Mouse (Mus musculus) ES-CJ7 (cell line): Measurements from ENCODE around the gene Ttll3.

Source experiments
- DNase-seq: peaks from one replicate; pipeline ENCODE4 v3.0.0; 2011; ENCODE audit warnings: low read depth, low spot score

Gene Ttll3

GRCm38 (mm10) chr6:113419199-113419587 is 30.1 kb downstream of the Ttll3 start, which contains the start of gene Rpusd3:
Rpusd3 (minus strand) TSS chr6:113419340.
- peak; percentile 100 for DNase-seq

- no peak for DNase-seq
Observed at GRCm38 (mm10) chr6:113423000-113423399, 33.9 kb downstream of the Ttll3 start.

GRCm38 (mm10) chr6:113424187-113424586 is 35.1 kb downstream of the Ttll3 start:
- no peak for DNase-seq

- DNase-seq = no peak
Observed at GRCm38 (mm10) chr6:113426696-113427095, 37.6 kb downstream of the Ttll3 start.

- DNase-seq = peak; percentile 93
Observed at GRCm38 (mm10) chr6:113427397-113427796, 38.3 kb downstream of the Ttll3 start.

GRCm38 (mm10) chr6:113428006-113428405 is 38.9 kb downstream of the Ttll3 start:
- DNase-seq = no peak

GRCm38 (mm10) chr6:113429965-113430364 is 40.9 kb downstream of the Ttll3 start:
- DNase-seq = no peak

GRCm38 (mm10) chr6:113430846-113431245 is 41.8 kb downstream of the Ttll3 start:
- DNase-seq = no peak

- DNase-seq = no peak
Observed at GRCm38 (mm10) chr6:113431801-113432200, 42.7 kb downstream of the Ttll3 start.

GRCm38 (mm10) chr6:113433661-113434060 is 44.6 kb downstream of the Ttll3 start:
- no peak for DNase-seq

- DNase-seq = no peak
Observed at GRCm38 (mm10) chr6:113434691-113435090, 45.6 kb downstream of the Ttll3 start.

GRCm38 (mm10) chr6:113435664-113436205 is 46.7 kb downstream of the Ttll3 start, which contains the start of gene Cidec:
Cidec (minus strand) TSS chr6:113435760.
- no peak for DNase-seq

- DNase-seq = no peak
Observed at GRCm38 (mm10) chr6:113437135-113437534, 48.1 kb downstream of the Ttll3 start.

- DNase-seq = peak; percentile 34
Observed at GRCm38 (mm10) chr6:113438721-113439430, 49.8 kb downstream of the Ttll3 start.

- DNase-seq = no peak
Observed at GRCm38 (mm10) chr6:113440686-113441085, 51.6 kb downstream of the Ttll3 start.

GRCm38 (mm10) chr6:113441147-113441680 is 52.2 kb downstream of the Ttll3 start:
- peak; percentile 93 for DNase-seq

GRCm38 (mm10) chr6:113442087-113442441 is 53.0 kb downstream of the Ttll3 start:
- DNase-seq = no peak

GRCm38 (mm10) chr6:113442442-113443090 is 53.5 kb downstream of the Ttll3 start, which contains the start of gene Jagn1:
Jagn1 (plus strand) TSS chr6:113442569.
- DNase-seq = peak; percentile 97

GRCm38 (mm10) chr6:113443091-113443490 is 54.0 kb downstream of the Ttll3 start:
- DNase-seq = peak; percentile 87

GRCm38 (mm10) chr6:113444207-113444965 is 55.3 kb downstream of the Ttll3 start:
- DNase-seq = no peak

- DNase-seq = no peak
Observed at GRCm38 (mm10) chr6:113447639-113448038, 58.6 kb downstream of the Ttll3 start.

GRCm38 (mm10) chr6:113451839-113452238 is 62.8 kb downstream of the Ttll3 start:
- no peak for DNase-seq
